Mouse (Mus musculus): ENCODE results near the gene Tex2. TPM values are rescaled to one million over a fixed set of nuclear protein-coding genes. Genes with fewer than 3 reads are reported as not detected.

Gene Tex2
- polyA plus RNA-seq, 1 experiment from 2014 or later, result 7.6 TPM

DNA sequence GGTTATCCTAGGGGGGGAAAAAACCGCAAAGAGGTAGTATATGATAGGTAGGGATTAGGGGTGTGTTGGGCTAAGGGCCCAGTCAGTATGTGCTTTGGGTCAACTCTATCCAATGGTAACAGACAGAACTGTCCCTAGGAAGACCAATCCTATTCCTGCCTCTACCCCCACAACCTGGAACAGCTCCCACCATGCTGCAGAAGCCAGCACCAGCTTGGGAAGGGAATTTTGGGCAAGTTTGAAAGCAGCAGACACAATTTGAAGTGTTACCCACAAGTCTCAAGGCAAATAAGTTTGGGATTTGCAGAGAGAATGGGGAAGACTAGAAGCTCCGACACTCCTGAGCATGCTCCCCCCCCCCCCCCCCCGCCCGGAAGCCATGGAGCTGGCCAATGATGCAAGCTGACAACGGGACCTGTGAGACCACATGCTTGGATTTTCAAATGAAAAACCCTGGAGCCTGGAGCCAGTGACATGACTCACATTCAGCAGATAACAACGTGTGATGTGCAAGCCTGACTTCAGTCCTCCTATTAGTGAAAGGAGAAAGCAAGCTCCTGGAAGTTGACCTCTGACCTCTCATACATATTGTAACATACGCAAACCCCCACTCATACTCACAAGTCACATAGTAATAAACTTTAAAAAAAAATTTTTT lies 124.1 kb downstream of the Tex2 start:
- H3K9ac ChIP-seq (ENCODE audit: low read length), result no peak overlapping the region
- 65% methylated on average over 6 of the region's 7 CpGs for WGBS
- no peaks in the 10 kb centered on the region for H3K36me3 ChIP-seq (ENCODE audit: control insufficient read depth, insufficient read depth, low read length)
- no peaks in the 10 kb centered on the region for H3K27me3 ChIP-seq (ENCODE audit: control insufficient read depth, insufficient read depth, low read length)
- DNase-seq (ENCODE audit: low spot score), result no peak
- H3K4me3 ChIP-seq (ENCODE audit: low read depth, low read length), result no peak overlapping the region
- H3K4me1 ChIP-seq (ENCODE audit: control insufficient read depth, insufficient read depth, low read length), result peaks cover 5% of the 10 kb centered on the region; the same call in 1 of the 2 replicates
- H3K27ac ChIP-seq (replicated peaks; ENCODE audit: low read depth, low read length), result no peak overlapping the region
- H3K9me3 ChIP-seq (ENCODE audit: control insufficient read depth, low read length), result no peaks in the 10 kb centered on the region
- no peak for ATAC-seq (ENCODE audit: insufficient number of reproducible peaks, low FRiP score, low TSS enrichment, low read depth)
- H3K4me2 ChIP-seq (ENCODE audit: low read depth, severe bottlenecking), result no peak overlapping the region

DNA sequence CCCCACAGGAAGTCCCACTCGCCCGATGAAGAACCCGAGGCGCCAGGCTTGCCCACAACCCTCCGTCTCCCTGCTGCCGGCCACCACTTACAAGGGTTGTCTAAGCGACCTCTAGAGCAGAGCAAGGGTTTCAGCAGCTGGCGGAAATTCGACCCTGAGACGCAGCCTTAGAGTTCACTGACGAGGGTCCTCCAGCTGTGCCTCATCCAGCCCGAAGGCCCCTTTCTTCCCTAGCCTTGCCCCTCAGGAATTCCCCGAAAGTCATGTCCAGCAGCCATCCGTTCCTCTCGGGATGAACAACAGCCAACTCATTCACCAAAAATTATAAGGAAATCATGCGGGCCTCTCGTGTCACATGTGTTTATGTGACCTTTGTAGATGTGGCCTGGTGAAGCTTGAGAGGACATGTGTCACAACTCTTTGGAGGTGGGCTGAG lies 125.1 kb downstream of the Tex2 start:
- Histone ChIP-seq H3K27ac (replicated peaks; ENCODE audit: low read depth, low read length) (no peak overlapping the region), H3K4me1 (ENCODE audit: control insufficient read depth, insufficient read depth, low read length) (peaks cover 5% of the 10 kb centered on the region; the same call in 1 of the 2 replicates), H3K4me3 (ENCODE audit: low read depth, low read length) (peak overlapping the region; percentile 86), H3K27me3 (ENCODE audit: control insufficient read depth, insufficient read depth, low read length) (no peaks in the 10 kb centered on the region), H3K36me3 (ENCODE audit: control insufficient read depth, insufficient read depth, low read length) (no peaks in the 10 kb centered on the region), H3K4me2 (ENCODE audit: low read depth, severe bottlenecking) (peak overlapping the region; percentile 81), H3K9ac (ENCODE audit: low read length) (peak overlapping the region; percentile 23; the same call in 1 of the 2 replicates), H3K9me3 (ENCODE audit: control insufficient read depth, low read length) (no peaks in the 10 kb centered on the region)
- DNase-seq (ENCODE audit: low spot score) (no peak), ATAC-seq (ENCODE audit: insufficient number of reproducible peaks, low FRiP score, low TSS enrichment, low read depth) (peak; percentile 61)
- 12% methylated on average over 17 of the region's 17 CpGs for WGBS

DNA sequence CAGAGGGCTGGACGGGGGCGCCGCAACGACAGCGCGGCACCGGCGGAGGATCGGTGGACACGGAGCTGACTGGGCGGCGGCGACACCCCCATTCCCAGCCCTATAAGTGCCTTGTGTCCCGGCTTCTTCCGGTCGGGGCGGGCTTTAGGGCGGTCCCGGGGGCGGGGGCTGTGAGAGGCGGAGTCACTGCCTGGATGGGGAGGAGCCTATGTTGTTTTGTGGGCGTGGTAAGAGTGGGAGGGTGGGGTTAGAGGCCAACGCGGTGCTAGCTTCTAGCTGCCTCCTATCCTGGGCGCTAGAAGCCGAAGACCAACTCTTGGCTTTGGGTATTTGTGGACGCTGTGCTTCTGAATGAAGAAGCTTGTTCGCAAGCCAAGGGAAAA lies 125.5 kb downstream of the Tex2 start, which contains the start of gene Ern1:
Gene Ern1, minus strand, starts transcription at position 120 of the 383 bp plus-strand sequence.
- ATAC-seq (ENCODE audit: insufficient number of reproducible peaks, low FRiP score, low TSS enrichment, low read depth) (peak; percentile 90), DNase-seq (ENCODE audit: low spot score) (peak; percentile 97)
- Histone ChIP-seq H3K4me2 (ENCODE audit: low read depth, severe bottlenecking) (peak within 1 kb of the TSS; percentile 81), H3K9me3 (ENCODE audit: control insufficient read depth, low read length) (no peaks in the 10 kb centered on the region), H3K4me1 (ENCODE audit: control insufficient read depth, insufficient read depth, low read length) (peaks cover 5% of the 10 kb centered on the region; the same call in 1 of the 2 replicates), H3K4me3 (ENCODE audit: low read depth, low read length) (peak within 1 kb of the TSS; percentile 86), H3K27me3 (ENCODE audit: control insufficient read depth, insufficient read depth, low read length) (no peaks in the 10 kb centered on the region), H3K9ac (ENCODE audit: low read length) (peak within 1 kb of the TSS; percentile 77), H3K27ac (replicated peaks; ENCODE audit: low read depth, low read length) (peak within 1 kb of the TSS; percentile 65), H3K36me3 (ENCODE audit: control insufficient read depth, insufficient read depth, low read length) (no peaks in the 10 kb centered on the region)
- under 1% methylated on average over 28 of the region's 28 CpGs for WGBS

GRCm38 (mm10) chr11:106486866-106487732 lies 126.1 kb downstream of the Tex2 start:
- peaks cover 5% of the 10 kb centered on the region; the same call in 1 of the 2 replicates for H3K4me1 ChIP-seq (ENCODE audit: control insufficient read depth, insufficient read depth, low read length)
- H3K4me3 ChIP-seq (ENCODE audit: low read depth, low read length), result peak overlapping the region; percentile 86
- H3K36me3 ChIP-seq (ENCODE audit: control insufficient read depth, insufficient read depth, low read length), result no peaks in the 10 kb centered on the region
- H3K27me3 ChIP-seq (ENCODE audit: control insufficient read depth, insufficient read depth, low read length), result no peaks in the 10 kb centered on the region
- peak overlapping the region; percentile 81 for H3K4me2 ChIP-seq (ENCODE audit: low read depth, severe bottlenecking)
- DNase-seq (ENCODE audit: low spot score), result peak; percentile 64
- peak overlapping the region; percentile 77 for H3K9ac ChIP-seq (ENCODE audit: low read length)
- H3K9me3 ChIP-seq (ENCODE audit: control insufficient read depth, low read length), result no peaks in the 10 kb centered on the region
- ATAC-seq (ENCODE audit: insufficient number of reproducible peaks, low FRiP score, low TSS enrichment, low read depth), result peak; percentile 86
- WGBS, result under 1% methylated on average over 69 of the region's 86 CpGs
- H3K27ac ChIP-seq (replicated peaks; ENCODE audit: low read depth, low read length), result peak overlapping the region; percentile 65

DNA sequence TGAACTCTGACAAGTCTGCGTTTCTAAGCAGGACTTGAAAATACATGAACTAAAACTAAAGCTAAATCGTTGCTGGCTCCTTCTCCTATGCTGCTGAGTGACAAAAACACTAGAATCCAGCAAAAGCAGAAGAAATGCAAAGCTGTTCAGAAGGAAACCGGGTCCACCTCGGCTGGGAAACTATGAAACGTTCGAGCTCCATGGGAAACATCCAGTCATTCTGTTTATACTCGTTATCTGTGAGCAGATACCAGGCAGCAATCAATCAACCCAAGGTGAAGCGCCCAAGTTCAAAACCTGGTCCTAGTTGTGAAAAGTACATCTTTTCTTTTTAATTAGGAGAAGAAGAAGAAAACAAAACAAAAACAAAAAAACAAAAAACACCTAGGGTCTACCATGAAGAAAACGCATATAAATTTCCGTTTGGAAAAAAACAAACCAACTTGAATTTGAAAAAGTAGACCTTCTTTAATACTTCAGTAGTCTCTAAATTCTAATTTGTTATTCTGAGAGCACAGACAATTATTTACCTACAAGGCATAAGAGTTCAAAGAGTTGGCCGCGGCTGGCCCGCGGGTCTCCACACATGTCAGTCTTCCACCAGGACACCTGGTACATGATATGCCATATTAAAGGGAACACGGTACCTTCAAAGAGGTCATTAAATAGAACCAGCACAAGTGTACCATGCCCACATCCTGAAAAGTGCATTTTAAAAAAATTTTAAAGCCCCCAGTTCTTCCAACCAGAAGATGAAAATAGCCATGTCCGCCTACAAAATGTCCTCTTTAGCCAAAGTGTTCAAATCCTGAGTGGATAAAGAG lies 127.0 kb downstream of the Tex2 start:
- Histone ChIP-seq H3K27me3 (ENCODE audit: control insufficient read depth, insufficient read depth, low read length) (no peaks in the 10 kb centered on the region), H3K9me3 (ENCODE audit: control insufficient read depth, low read length) (no peaks in the 10 kb centered on the region), H3K4me1 (ENCODE audit: control insufficient read depth, insufficient read depth, low read length) (peaks cover 5% of the 10 kb centered on the region; the same call in 1 of the 2 replicates), H3K4me2 (ENCODE audit: low read depth, severe bottlenecking) (peak overlapping the region; percentile 81), H3K36me3 (ENCODE audit: control insufficient read depth, insufficient read depth, low read length) (no peaks in the 10 kb centered on the region), H3K9ac (ENCODE audit: low read length) (no peak overlapping the region; the same call in 1 of the 2 replicates), H3K4me3 (ENCODE audit: low read depth, low read length) (peak overlapping the region; percentile 86), H3K27ac (replicated peaks; ENCODE audit: low read depth, low read length) (no peak overlapping the region)
- WGBS, result 29% methylated on average over 16 of the region's 16 CpGs
- ATAC-seq (ENCODE audit: insufficient number of reproducible peaks, low FRiP score, low TSS enrichment, low read depth), result no peak
- DNase-seq (ENCODE audit: low spot score), result no peak

DNA sequence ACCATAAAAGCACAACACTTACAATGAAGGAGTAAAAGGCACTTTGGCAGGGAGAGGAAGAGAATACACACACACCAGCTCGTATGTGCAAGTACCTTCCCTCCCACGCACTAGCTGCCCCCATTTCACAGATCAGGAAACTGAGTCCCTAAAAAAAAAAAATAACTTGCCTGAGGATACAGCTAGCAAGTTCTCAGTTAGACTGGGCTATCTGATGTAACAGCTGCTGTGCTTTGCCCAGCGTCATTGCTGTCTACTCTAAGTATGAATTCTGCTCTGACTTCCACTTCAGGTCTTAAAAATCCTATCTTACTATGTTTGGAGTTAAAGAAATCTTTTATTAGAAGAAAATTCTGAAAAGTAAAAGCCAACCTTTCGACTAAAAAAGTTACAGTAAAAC lies 127.6 kb downstream of the Tex2 start:
- Histone ChIP-seq H3K4me3 (ENCODE audit: low read depth, low read length) (no peak overlapping the region), H3K4me2 (ENCODE audit: low read depth, severe bottlenecking) (0 out of 2 replicates have a peak overlapping the region, but pooled peaks have one; percentile 4)
- 80% methylated on average over 4 of the region's 4 CpGs for WGBS

GRCm38 (mm10) chr11:106484875-106485274 lies 128.3 kb downstream of the Tex2 start:
- no peak overlapping the region for H3K27ac ChIP-seq (replicated peaks; ENCODE audit: low read depth, low read length)
- H3K4me1 ChIP-seq (ENCODE audit: control insufficient read depth, insufficient read depth, low read length), result peaks cover 5% of the 10 kb centered on the region; the same call in 1 of the 2 replicates
- H3K9me3 ChIP-seq (ENCODE audit: control insufficient read depth, low read length), result no peaks in the 10 kb centered on the region
- WGBS, result 95% methylated on average over 4 of the region's 4 CpGs
- no peak for ATAC-seq (ENCODE audit: insufficient number of reproducible peaks, low FRiP score, low TSS enrichment, low read depth)
- H3K9ac ChIP-seq (ENCODE audit: low read length), result no peak overlapping the region
- no peaks in the 10 kb centered on the region for H3K27me3 ChIP-seq (ENCODE audit: control insufficient read depth, insufficient read depth, low read length)
- H3K4me3 ChIP-seq (ENCODE audit: low read depth, low read length), result no peak overlapping the region
- no peaks in the 10 kb centered on the region for H3K36me3 ChIP-seq (ENCODE audit: control insufficient read depth, insufficient read depth, low read length)
- no peak overlapping the region for H3K4me2 ChIP-seq (ENCODE audit: low read depth, severe bottlenecking)
- no peak for DNase-seq (ENCODE audit: low spot score)

More for the DNA sequence above, 127.6 kb downstream of the Tex2 start:
- peaks cover 5% of the 10 kb centered on the region; the same call in 1 of the 2 replicates for H3K4me1 ChIP-seq (ENCODE audit: control insufficient read depth, insufficient read depth, low read length)
- no peak for DNase-seq (ENCODE audit: low spot score)
- no peak overlapping the region for H3K9ac ChIP-seq (ENCODE audit: low read length)
- H3K36me3 ChIP-seq (ENCODE audit: control insufficient read depth, insufficient read depth, low read length), result no peaks in the 10 kb centered on the region
- no peaks in the 10 kb centered on the region for H3K9me3 ChIP-seq (ENCODE audit: control insufficient read depth, low read length)
- H3K27ac ChIP-seq (replicated peaks; ENCODE audit: low read depth, low read length), result no peak overlapping the region
- no peak for ATAC-seq (ENCODE audit: insufficient number of reproducible peaks, low FRiP score, low TSS enrichment, low read depth)
- no peaks in the 10 kb centered on the region for H3K27me3 ChIP-seq (ENCODE audit: control insufficient read depth, insufficient read depth, low read length)

DNA sequence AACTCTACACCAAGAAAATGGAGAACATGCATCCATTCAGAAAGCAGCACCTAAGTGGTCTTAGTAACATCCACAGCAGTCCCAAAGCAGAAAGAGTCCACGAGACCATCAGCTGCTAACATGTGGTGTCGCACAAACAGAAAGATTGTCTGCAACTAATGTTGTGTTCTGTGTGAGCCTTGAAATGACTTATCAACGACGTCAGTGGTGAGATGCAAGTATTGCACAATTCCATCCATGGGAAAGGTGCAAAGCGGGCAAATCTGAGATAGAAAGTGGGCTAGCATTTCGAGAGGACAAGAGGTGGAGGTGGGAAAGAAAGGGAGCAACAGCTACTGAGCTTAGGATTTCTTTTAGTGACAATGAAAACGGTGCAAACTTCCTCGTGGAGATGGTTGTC lies 130.4 kb downstream of the Tex2 start:
- DNase-seq (ENCODE audit: low spot score) (no peak), ATAC-seq (ENCODE audit: insufficient number of reproducible peaks, low FRiP score, low TSS enrichment, low read depth) (no peak)
- Histone ChIP-seq H3K36me3 (ENCODE audit: control insufficient read depth, insufficient read depth, low read length) (no peaks in the 10 kb centered on the region), H3K4me3 (ENCODE audit: low read depth, low read length) (no peak overlapping the region), H3K27ac (replicated peaks; ENCODE audit: low read depth, low read length) (no peak overlapping the region), H3K9ac (ENCODE audit: low read length) (no peak overlapping the region), H3K27me3 (ENCODE audit: control insufficient read depth, insufficient read depth, low read length) (no peaks in the 10 kb centered on the region), H3K4me2 (ENCODE audit: low read depth, severe bottlenecking) (no peak overlapping the region), H3K4me1 (ENCODE audit: control insufficient read depth, insufficient read depth, low read length) (peaks cover 3% of the 10 kb centered on the region; the same call in 1 of the 2 replicates), H3K9me3 (ENCODE audit: control insufficient read depth, low read length) (no peaks in the 10 kb centered on the region)
- 92% methylated on average over 8 of the region's 8 CpGs for WGBS
